Mouse (Mus musculus) hindbrain, embryonic 14.5 days (tissue): Measurements from ENCODE around the gene Prm3. TPM values are rescaled to one million over a fixed set of nuclear protein-coding genes. Genes with fewer than 3 reads are reported as not detected.

Source experiments
- ATAC-seq: fragments of 200-750 bp; cut with Nextera tagmentation; 2 replicates; pipeline ENCODE4 v1.8.0; 2017; ENCODE audit warnings: moderate number of reproducible peaks, mild to moderate bottlenecking, moderate TSS enrichment, moderate library complexity; ENCODE audit not compliant: low FRiP score
- DNase-seq: peaks from one replicate; pipeline ENCODE4 v3.0.0-alpha.2; 2015; ENCODE audit warnings: low spot score
- H3K27ac ChIP-seq: fragments of 300-500 bp; sonication (generic); 2 replicates; pipeline ENCODE4 v1.5.1; 2014; ENCODE audit warnings: mild to moderate bottlenecking, moderate library complexity
- H3K27me3 ChIP-seq: fragments of 300-500 bp; sonication (generic); 2 replicates; pipeline ENCODE4 v1.6.1; 2014; ENCODE audit warnings: mild to moderate bottlenecking, low read length, mixed read lengths; ENCODE audit not compliant: control insufficient read depth, insufficient read depth
- H3K36me3 ChIP-seq: fragments of 300-500 bp; sonication (generic); replicated peaks from 2 replicates; pipeline ENCODE4 v1.6.1; 2014; ENCODE audit not compliant: control insufficient read depth, insufficient read depth
- H3K4me1 ChIP-seq: fragments of 300-500 bp; sonication (generic); replicated peaks from 2 replicates; pipeline ENCODE4 v1.6.1; 2014; ENCODE audit warnings: antibody characterized with exemption, low read length, mixed read lengths; ENCODE audit not compliant: control insufficient read depth, insufficient read depth
- H3K4me2 ChIP-seq: fragments of 300-500 bp; sonication (generic); replicated peaks from 2 replicates; pipeline ENCODE4 v1.6.1; 2014; ENCODE audit warnings: mild to moderate bottlenecking, moderate library complexity
- H3K4me3 ChIP-seq: fragments of 300-500 bp; sonication (generic); replicated peaks from 2 replicates; pipeline ENCODE4 v1.5.1; 2014; ENCODE audit warnings: mild to moderate bottlenecking, low read length
- H3K9ac ChIP-seq: fragments of 300-500 bp; sonication (generic); 2 replicates; pipeline ENCODE4 v1.6.1; 2014
- H3K9me3 ChIP-seq: fragments of 300-500 bp; sonication (generic); 2 replicates; pipeline ENCODE4 v1.6.1; 2016; ENCODE audit warnings: low read length; ENCODE audit not compliant: control insufficient read depth
- WGBS: fragments of 180-500 bp; shearing (Covaris S2); extraction: QIAGEN DNeasy Blood & Tissue Kit; methylation state at CpG from one replicate; pipeline ENCODE4 v1.1.7; 2014; 5-methylcytosine and 5-hydroxymethylcytosine counted together
- polyA plus RNA-seq: library from polyadenylated mRNA; unstranded; fragments of >200 nt; fragmentation: Nextera tagmentation; extraction: Ambion mirVana; gene quantifications from 2 replicates; pipeline ENCODE4 v1.2.1, GENCODE M21; 2014

The Prm3 gene
- polyA plus RNA-seq, 1 experiment from 2014 or later: not detected

DNA sequence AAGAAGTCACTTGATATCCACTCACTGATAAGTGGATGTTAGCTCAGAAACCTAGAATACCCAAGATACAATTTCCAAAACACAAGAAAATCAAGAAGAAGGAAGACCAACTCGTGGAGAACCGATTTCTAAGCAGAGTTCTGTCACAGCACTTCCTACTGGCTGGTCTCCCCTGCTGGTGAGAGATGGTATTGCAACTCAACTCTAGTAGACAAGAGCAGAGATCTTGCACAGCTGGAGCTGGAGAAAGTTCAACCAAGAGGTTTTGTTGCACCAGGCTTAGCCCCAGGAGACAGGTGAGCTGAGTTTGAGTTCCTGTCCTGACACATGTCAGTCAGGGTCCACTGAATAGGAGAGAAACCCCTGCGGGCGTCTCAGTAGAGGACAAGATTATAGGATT lies 23.6 kb downstream of the Prm3 start:
- H3K9me3 ChIP-seq: no peaks in the 10 kb centered on the region
- no peaks in the 10 kb centered on the region for H3K4me1 ChIP-seq
- WGBS: 51% methylated on average over 4 of the region's 4 CpGs

DNA sequence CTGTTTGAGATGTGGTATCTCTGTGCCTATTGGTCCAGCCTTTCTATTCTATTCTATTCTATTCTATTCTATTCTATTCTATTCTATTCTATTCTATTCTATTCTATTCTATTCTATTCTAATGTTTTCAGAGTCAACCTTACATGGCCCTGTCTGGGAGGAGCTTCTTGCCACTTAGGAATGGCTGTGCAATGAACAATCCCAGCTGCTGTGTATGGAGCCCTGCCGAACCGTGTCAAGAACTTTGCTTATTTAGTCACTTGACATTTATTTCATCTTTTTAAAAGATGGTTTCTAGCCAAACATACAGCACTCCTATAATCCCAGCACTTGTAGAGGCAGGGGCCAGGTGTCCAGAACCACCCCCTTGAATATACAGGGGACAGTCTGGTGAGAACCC lies 26.4 kb downstream of the Prm3 start:
- Histone ChIP-seq H3K4me3 (no peak overlapping the region), H3K9ac (no peak overlapping the region), H3K9me3 (no peaks in the 10 kb centered on the region), H3K27me3 (no peaks in the 10 kb centered on the region), H3K4me1 (no peaks in the 10 kb centered on the region), H3K36me3 (no peaks in the 10 kb centered on the region), H3K4me2 (no peak overlapping the region), H3K27ac (no peak overlapping the region)
- DNase-seq: no peak
- 54% methylated on average over 2 of the region's 2 CpGs for WGBS
- no peak for ATAC-seq

More for the DNA sequence above, 23.6 kb downstream of the Prm3 start:
- H3K4me3 ChIP-seq: no peak overlapping the region
- H3K36me3 ChIP-seq: no peaks in the 10 kb centered on the region
- DNase-seq (peak; percentile 79), ATAC-seq (no peak)
- no peak overlapping the region for H3K9ac ChIP-seq
- H3K27ac ChIP-seq: no peak overlapping the region
- no peak overlapping the region for H3K4me2 ChIP-seq
- no peaks in the 10 kb centered on the region; the same call in 1 of the 2 replicates for H3K27me3 ChIP-seq

DNA sequence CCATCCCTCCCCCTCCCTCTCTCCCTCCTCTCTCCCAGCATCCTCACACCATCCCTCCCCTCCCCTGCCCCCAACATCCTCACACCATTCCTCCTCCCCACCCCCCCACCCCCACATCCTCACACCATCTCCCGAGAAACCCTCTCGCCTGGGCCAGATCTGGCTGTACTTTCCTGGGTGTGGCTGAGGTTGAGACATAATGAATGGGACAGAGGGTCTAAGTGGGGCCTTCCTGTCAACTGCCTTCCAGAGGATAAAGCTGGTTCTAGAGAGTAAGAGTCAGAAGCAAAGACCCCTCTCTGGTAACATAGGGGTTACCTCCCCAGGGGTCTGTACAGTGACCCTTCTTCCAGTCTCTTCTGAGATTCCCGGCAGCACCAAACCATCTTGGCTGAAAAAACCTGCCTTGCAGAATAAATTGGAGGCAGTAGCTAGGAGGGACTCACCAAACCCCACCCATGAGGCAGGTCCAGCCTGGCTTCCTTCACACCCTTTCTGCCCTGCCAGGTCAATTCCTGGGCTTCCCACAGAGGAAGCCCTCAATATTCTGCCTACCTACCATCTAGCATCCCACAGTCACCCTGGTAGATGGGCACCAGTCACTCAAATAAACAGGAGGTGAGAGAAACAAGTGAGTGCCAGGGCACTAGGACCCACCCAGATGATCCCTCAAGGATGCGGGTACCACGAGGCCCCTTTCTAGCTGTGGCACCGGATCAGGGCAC lies 27.0 kb downstream of the Prm3 start:
- no peak overlapping the region for H3K4me2 ChIP-seq
- no peak for ATAC-seq
- no peak overlapping the region for H3K9ac ChIP-seq
- no peak overlapping the region for H3K27ac ChIP-seq
- WGBS: 55% methylated on average over 6 of the region's 6 CpGs
- no peaks in the 10 kb centered on the region for H3K27me3 ChIP-seq
- no peak for DNase-seq
- H3K9me3 ChIP-seq: no peaks in the 10 kb centered on the region
- no peak overlapping the region for H3K4me3 ChIP-seq
- no peaks in the 10 kb centered on the region for H3K4me1 ChIP-seq
- H3K36me3 ChIP-seq: no peaks in the 10 kb centered on the region

DNA sequence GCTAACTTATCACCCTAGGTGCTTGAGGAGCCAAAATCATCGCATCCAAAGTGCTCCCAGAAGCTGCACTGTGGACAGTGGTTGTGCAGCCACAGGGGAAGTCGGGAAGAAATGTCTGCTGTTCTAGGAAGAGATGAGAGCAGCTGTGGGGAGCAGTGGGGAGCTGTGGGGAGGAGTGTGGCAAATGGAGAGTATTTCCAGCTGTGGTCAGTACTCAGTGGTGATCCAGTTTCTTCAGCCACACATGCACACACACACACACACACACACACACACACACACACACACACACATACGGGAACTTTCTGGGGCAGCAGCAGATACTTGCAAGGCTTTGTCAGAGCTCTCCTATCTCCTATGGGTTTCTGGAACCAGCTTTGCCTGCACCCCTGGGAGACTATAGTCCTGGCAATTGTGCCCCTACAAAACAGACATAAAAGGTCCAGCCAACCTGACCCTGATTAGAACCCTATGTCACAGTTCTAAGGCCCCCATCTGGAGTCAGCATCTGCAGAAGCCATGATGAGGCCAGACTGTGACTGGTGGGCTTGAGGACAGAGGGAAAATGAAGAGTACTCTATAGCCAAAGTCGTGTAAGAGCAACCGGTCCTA lies 28.0 kb downstream of the Prm3 start:
- Histone ChIP-seq H3K4me1 (no peaks in the 10 kb centered on the region), H3K4me2 (no peak overlapping the region), H3K36me3 (no peaks in the 10 kb centered on the region), H3K27ac (no peak overlapping the region), H3K27me3 (no peaks in the 10 kb centered on the region), H3K9me3 (no peaks in the 10 kb centered on the region), H3K9ac (no peak overlapping the region), H3K4me3 (no peak overlapping the region)
- no peak for DNase-seq
- 79% methylated on average over 5 of the region's 5 CpGs for WGBS
- no peak for ATAC-seq

GRCm38 (mm10) chr16:10761182-10761581 lies 29.5 kb downstream of the Prm3 start:
- H3K4me2 ChIP-seq: no peak overlapping the region
- 71% methylated on average over 8 of the region's 8 CpGs for WGBS

GRCm38 (mm10) chr16:10756168-10756567 lies 34.5 kb downstream of the Prm3 start:
- no peaks in the 10 kb centered on the region for H3K36me3 ChIP-seq
- no peak overlapping the region for H3K4me2 ChIP-seq
- H3K27me3 ChIP-seq: no peaks in the 10 kb centered on the region
- no peaks in the 10 kb centered on the region for H3K4me1 ChIP-seq
- no peaks in the 10 kb centered on the region for H3K9me3 ChIP-seq
- WGBS: 68% methylated on average over 6 of the region's 6 CpGs
- no peak for ATAC-seq
- no peak overlapping the region for H3K27ac ChIP-seq
- no peak overlapping the region for H3K9ac ChIP-seq
- H3K4me3 ChIP-seq: no peak overlapping the region
- no peak for DNase-seq

More at GRCm38 (mm10) chr16:10761182-10761581, 29.5 kb downstream of the Prm3 start:
- Histone ChIP-seq H3K9me3 (no peaks in the 10 kb centered on the region), H3K4me1 (no peaks in the 10 kb centered on the region), H3K4me3 (no peak overlapping the region), H3K9ac (no peak overlapping the region), H3K36me3 (no peaks in the 10 kb centered on the region), H3K27ac (no peak overlapping the region), H3K27me3 (no peaks in the 10 kb centered on the region)
- ATAC-seq: no peak
- no peak for DNase-seq

GRCm38 (mm10) chr16:10754521-10755296 lies 36.0 kb downstream of the Prm3 start:
- Histone ChIP-seq H3K4me3 (no peak overlapping the region), H3K27me3 (no peaks in the 10 kb centered on the region), H3K4me2 (no peak overlapping the region), H3K36me3 (no peaks in the 10 kb centered on the region), H3K9ac (no peak overlapping the region), H3K27ac (no peak overlapping the region), H3K4me1 (no peaks in the 10 kb centered on the region), H3K9me3 (no peaks in the 10 kb centered on the region)
- DNase-seq (no peak), ATAC-seq (no peak)
- 88% methylated on average over 3 of the region's 3 CpGs for WGBS

- H3K9ac ChIP-seq: no peak overlapping the region
- 62% methylated on average over 7 of the region's 7 CpGs for WGBS
- peak; percentile 51; the same call in 1 of the 2 replicates for ATAC-seq
Measured at GRCm38 (mm10) chr16:10749824-10750223, 40.9 kb downstream of the Prm3 start.

DNA sequence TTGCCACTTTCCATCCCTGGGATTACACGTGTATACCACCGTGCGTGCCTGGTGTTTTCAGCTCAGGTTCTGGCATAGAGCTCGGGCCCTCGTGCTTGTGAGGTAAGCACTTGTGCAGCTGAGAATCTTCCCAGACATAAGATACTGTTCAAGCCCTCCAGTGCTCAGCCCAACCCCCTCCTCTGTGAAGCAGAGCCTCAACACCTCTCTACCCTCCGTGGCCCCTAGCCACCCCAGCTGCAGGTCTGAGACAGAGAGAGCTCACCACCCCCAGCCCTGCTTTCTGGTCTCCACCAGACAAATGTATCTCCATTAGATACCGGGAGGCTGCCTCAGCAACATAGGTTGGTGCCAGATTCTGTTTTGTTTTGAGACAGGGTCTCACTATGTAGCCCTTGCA lies 41.5 kb downstream of the Prm3 start:
- no peak overlapping the region for H3K9ac ChIP-seq
- no peak overlapping the region for H3K4me2 ChIP-seq
- no peaks in the 10 kb centered on the region for H3K9me3 ChIP-seq
- no peak overlapping the region for H3K27ac ChIP-seq
- H3K36me3 ChIP-seq: no peaks in the 10 kb centered on the region
- H3K4me3 ChIP-seq: no peak overlapping the region
- H3K27me3 ChIP-seq: no peaks in the 10 kb centered on the region
- 0 out of 2 replicates have a peak, but pooled peaks cover 4% of the 10 kb centered on the region for H3K4me1 ChIP-seq
- 79% methylated on average over 7 of the region's 7 CpGs for WGBS
- DNase-seq: no peak
- ATAC-seq: no peak

More at GRCm38 (mm10) chr16:10749824-10750223, 40.9 kb downstream of the Prm3 start:
- DNase-seq: peak; percentile 50
- 0 out of 2 replicates have a peak, but pooled peaks cover 4% of the 10 kb centered on the region for H3K4me1 ChIP-seq
- no peak overlapping the region for H3K4me2 ChIP-seq
- H3K27ac ChIP-seq: no peak overlapping the region
- H3K4me3 ChIP-seq: no peak overlapping the region
- H3K27me3 ChIP-seq: no peaks in the 10 kb centered on the region
- no peaks in the 10 kb centered on the region for H3K36me3 ChIP-seq
- no peaks in the 10 kb centered on the region for H3K9me3 ChIP-seq
